Mouse (Mus musculus) spleen, adult 2 months (tissue): Measurements from ENCODE around the gene Tcf20.

ENCODE experiments used
- CTCF ChIP-seq: fragments of 200-500 bp; IDR thresholded peaks from 2 replicates; pipeline ENCODE4 v1.5.1; 2011; ENCODE audit warnings: mild to moderate bottlenecking, inconsistent platforms; ENCODE audit not compliant: insufficient read depth, insufficient read length, insufficient replicate concordance; ENCODE audit errors: extremely low read depth
- POLR2A ChIP-seq: fragments of 200-500 bp; IDR thresholded peaks from 2 replicates; pipeline ENCODE4 v1.6.1; 2011; ENCODE audit warnings: low read depth, low read length, inconsistent platforms

DNA sequence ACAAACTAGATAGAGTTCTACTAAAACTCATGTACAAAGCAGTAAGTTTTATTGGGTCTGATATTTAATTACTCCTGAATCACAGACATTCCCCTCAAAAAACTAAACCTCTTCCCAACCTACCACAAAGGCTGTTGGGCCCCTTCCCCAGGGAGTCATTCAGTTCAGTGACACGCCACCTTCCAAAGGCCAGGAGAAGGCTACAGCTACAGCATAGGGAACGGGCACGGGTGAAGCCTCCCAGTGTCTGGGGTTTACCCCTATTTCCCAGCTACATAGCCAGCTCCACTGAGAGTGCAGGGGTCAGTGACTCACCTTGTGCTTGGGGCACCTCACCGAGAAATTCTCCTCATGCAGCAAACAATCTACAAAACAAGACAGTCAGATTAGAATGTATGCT is 172.4 kb downstream of the Tcf20 start:
- TF ChIP-seq POLR2A (no peak), CTCF (no peak)
